Mouse (Mus musculus): ENCODE results near the gene Gm44511. TPM values are rescaled to one million over a fixed set of nuclear protein-coding genes. Genes with fewer than 3 reads are reported as not detected.
"Not testable (repeated sequence)": the region's sequence is repeated elsewhere in the genome, so short reads cannot be mapped to it uniquely, and the experiment has no call there.

Gm44511 gene
- polyA plus RNA-seq, 1 experiment from 2014 or later = not detected

DNA sequence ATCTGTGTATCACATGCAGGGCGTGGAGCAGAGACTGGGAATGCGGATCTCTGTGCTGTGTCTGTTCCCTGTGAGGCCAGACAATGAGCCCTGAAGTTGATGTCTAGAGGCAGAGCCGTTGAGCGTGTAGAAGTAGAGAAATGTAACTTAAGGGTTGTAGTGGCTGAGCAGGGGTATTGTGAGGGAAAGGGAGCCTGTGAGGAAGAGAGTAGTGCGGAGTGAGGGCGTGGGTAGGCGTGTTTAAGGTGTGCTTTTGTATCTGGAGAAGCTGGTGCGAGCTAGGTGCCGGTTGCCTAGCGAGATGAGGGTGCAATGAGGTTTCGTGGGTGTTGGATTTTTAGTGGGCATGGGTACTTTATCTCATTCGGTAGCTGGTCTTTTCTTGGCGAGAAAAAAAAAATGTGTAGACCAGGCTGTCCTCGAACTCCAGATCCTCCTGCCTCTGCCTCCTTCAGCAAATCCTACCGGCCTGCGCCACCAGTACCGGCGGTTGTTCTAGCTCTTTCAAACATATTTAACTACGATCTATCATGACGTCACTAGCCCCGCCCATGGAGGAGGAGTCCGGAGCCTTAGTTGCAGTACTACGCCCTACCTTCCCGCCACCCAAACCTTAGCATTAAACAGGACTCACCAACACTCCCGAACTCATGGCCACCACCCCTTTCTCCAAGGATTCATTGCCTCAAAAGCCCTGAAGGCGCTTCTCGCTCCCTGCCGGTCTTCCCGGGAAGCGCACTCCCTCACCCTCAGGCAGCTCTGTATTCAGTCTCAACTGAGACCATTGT is 62.2 kb downstream of the Gm44511 start:
- H3K9ac ChIP-seq = peak overlapping the region; percentile 68
- 2% methylated on average over 30 of the region's 30 CpGs for WGBS

GRCm38 (mm10) chr6:128762892-128763670 is 63.0 kb downstream of the Gm44511 start:
- 77% methylated on average over 9 of the region's 10 CpGs for WGBS
- not testable (repeated sequence) for H3K27ac ChIP-seq; H3K4me1 ChIP-seq; H3K9me3 ChIP-seq (replicated peaks); H3K36me3 ChIP-seq (ENCODE audit: poor library complexity, severe bottlenecking); ATAC-seq; H3K27me3 ChIP-seq
- peak overlapping the region; percentile 68; the same call in 1 of the 2 replicates for H3K9ac ChIP-seq
- peak overlapping the region; percentile 63 for H3K4me2 ChIP-seq
- peak overlapping the region; percentile 53 for H3K4me3 ChIP-seq

More for the DNA sequence above, 62.2 kb downstream of the Gm44511 start:
- peak; percentile 93 for ATAC-seq
- Histone ChIP-seq H3K4me3 (peak overlapping the region; percentile 53), H3K27me3 (no peaks in the 10 kb centered on the region), H3K9me3 (replicated peaks) (no peaks in the 10 kb centered on the region), H3K27ac (peak overlapping the region; percentile 88), H3K4me1 (0 out of 2 replicates have a peak, but pooled peaks cover 4% of the 10 kb centered on the region), H3K36me3 (ENCODE audit: poor library complexity, severe bottlenecking) (no peaks in the 10 kb centered on the region), H3K4me2 (peak overlapping the region; percentile 63)

DNA sequence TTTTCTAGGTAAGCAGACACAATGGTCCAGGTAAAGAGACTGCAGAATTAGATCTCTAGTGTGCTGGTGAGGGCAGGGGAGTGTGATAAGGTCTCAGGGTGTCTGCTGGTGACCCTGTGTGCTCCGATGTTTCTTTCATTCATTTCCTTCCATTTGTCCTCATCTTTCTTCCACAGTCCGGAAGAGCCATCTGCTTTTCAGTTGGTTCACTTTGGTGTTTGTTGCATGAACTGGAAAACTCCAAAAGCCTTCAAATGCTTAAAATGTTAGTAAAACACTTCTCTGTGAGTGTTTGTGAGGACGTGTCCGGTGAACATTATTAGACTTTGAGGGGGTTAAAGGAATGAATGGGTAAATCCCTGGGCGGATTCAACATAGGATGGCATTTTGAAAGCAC is 65.0 kb downstream of the Gm44511 start:
- 0 out of 2 replicates have a peak, but pooled peaks cover 4% of the 10 kb centered on the region for H3K4me1 ChIP-seq
- no peaks in the 10 kb centered on the region for H3K9me3 ChIP-seq (replicated peaks)
- no peaks in the 10 kb centered on the region for H3K36me3 ChIP-seq (ENCODE audit: poor library complexity, severe bottlenecking)
- H3K4me2 ChIP-seq = peak overlapping the region; percentile 55
- H3K27me3 ChIP-seq = no peaks in the 10 kb centered on the region
- no peak for ATAC-seq
- H3K4me3 ChIP-seq = peak overlapping the region; percentile 60
- 38% methylated on average over 5 of the region's 5 CpGs for WGBS
- H3K9ac ChIP-seq = peak overlapping the region; percentile 54
- peak overlapping the region; percentile 59 for H3K27ac ChIP-seq

DNA sequence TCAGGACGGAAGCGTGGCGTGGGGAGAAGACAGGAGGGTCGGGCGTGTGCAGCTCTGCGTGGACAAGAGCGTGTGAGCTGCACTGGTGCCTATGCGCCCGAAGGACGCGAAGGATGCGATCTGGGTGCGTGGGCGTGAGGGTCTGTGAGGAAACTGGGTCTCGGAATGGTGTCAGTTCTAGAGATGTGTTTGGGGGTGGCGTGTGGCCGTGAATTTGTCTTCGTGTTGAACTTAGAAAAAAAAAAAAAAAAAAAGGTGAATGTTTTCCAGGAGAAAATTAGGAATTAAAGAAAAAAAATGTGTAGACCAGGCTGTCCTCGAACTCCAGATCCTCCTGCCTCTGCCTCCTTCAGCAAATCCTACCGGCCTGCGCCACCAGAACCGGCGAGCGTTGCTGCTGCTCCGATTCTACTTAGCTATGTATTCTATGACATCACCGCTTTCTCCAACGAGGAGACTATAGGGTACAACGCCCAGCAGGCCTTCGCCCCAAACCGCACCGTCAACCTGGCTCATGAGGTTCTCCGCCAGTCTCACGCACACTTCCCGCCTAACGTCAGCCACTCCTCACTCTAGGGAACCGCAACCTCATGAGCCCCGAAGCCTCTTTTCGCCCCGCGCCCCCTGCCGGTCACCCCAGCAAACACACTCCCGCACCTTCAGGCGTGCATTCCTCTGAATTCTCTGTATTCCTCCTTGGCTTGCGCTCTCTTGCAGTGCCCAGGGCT is 65.5 kb downstream of the Gm44511 start:
- H3K4me3 ChIP-seq = peak overlapping the region; percentile 60
- not testable (repeated sequence) for H3K4me1 ChIP-seq; H3K27me3 ChIP-seq; H3K9me3 ChIP-seq (replicated peaks); H3K36me3 ChIP-seq (ENCODE audit: poor library complexity, severe bottlenecking)
- peak overlapping the region; percentile 88 for H3K27ac ChIP-seq
- peak; percentile 72 for ATAC-seq
- WGBS = under 1% methylated on average over 44 of the region's 44 CpGs
- H3K4me2 ChIP-seq = peak overlapping the region; percentile 55
- peak overlapping the region; percentile 70 for H3K9ac ChIP-seq

- Histone ChIP-seq H3K27ac (peak overlapping the region; percentile 88), H3K4me3 (peak overlapping the region; percentile 60), H3K4me2 (peak overlapping the region; percentile 45), H3K9ac (peak overlapping the region; percentile 70)
- H3K36me3 ChIP-seq (ENCODE audit: poor library complexity, severe bottlenecking); H3K9me3 ChIP-seq (replicated peaks); H3K4me1 ChIP-seq; H3K27me3 ChIP-seq: not testable (repeated sequence)
- WGBS = under 1% methylated on average over 22 of the region's 22 CpGs
- ATAC-seq = peak; percentile 54
Measured at GRCm38 (mm10) chr6:128760016-128760415, 66.1 kb downstream of the Gm44511 start.

GRCm38 (mm10) chr6:128759221-128759950 is 66.7 kb downstream of the Gm44511 start:
- Histone ChIP-seq H3K4me2 (peak overlapping the region; percentile 40), H3K27me3 (no peaks in the 10 kb centered on the region), H3K9ac (no peak overlapping the region), H3K4me3 (peak overlapping the region; percentile 60), H3K9me3 (replicated peaks) (no peaks in the 10 kb centered on the region), H3K36me3 (ENCODE audit: poor library complexity, severe bottlenecking) (no peaks in the 10 kb centered on the region), H3K4me1 (0 out of 2 replicates have a peak, but pooled peaks cover 4% of the 10 kb centered on the region), H3K27ac (no peak overlapping the region)
- ATAC-seq = no peak
- 83% methylated on average over 5 of the region's 5 CpGs for WGBS

DNA sequence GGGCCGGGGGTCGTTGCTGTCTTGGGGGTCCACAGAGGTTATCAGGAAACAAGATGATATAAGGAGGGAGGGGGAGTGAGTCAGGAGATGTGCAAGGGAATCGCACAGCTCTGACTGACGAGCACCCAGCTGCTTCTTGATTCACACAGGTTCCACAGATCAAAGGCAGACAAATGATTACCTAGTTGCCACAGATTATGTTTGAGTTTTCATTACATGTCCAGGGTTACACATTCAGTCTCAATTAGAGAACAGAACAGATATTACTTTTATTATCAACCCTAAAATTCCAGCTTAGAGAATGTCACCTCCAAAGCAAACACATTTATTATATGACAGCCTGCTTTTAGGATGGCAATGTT is 70.7 kb downstream of the Gm44511 start:
- not testable (repeated sequence) for H3K4me1 ChIP-seq; H3K36me3 ChIP-seq (ENCODE audit: poor library complexity, severe bottlenecking); H3K9me3 ChIP-seq (replicated peaks); H3K27me3 ChIP-seq; H3K9ac ChIP-seq; H3K27ac ChIP-seq; H3K4me2 ChIP-seq; ATAC-seq; H3K4me3 ChIP-seq
- WGBS = 70% methylated on average over 4 of the region's 4 CpGs

DNA sequence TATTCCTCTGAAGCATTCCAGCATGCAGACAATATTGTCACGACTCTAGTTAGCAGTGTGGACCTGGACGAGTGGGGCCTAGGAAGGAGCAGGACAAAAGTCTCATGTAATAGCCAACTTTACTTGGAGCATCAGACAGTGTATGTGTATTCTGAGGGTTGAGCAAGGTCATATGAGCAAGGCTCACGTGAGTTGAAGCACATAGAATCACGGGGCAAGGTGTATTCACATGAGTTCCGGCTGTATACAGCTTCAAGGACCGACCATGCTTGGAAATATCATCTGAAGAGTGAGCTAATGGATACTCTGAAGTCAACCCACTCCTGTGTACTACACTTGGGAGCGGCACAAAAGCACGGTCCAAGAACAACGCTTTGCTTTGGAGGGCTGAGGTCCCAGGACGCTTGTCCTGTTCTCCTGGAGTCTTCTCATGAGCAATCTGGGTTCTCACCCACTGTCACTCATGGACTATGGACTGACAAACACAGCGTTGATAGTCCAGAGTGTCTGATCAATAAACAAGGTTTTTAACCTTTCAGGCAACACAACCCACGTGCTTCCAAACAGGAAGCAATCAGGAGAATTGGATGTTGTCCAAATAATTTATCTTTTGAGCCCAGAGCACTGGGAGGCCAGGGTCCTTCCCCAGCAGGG is 71.2 kb downstream of the Gm44511 start:
- not testable (repeated sequence) for H3K27ac ChIP-seq; ATAC-seq; H3K4me3 ChIP-seq; H3K27me3 ChIP-seq; H3K36me3 ChIP-seq (ENCODE audit: poor library complexity, severe bottlenecking); H3K9me3 ChIP-seq (replicated peaks); H3K4me2 ChIP-seq; H3K9ac ChIP-seq; H3K4me1 ChIP-seq
- 85% methylated on average over 12 of the region's 12 CpGs for WGBS

DNA sequence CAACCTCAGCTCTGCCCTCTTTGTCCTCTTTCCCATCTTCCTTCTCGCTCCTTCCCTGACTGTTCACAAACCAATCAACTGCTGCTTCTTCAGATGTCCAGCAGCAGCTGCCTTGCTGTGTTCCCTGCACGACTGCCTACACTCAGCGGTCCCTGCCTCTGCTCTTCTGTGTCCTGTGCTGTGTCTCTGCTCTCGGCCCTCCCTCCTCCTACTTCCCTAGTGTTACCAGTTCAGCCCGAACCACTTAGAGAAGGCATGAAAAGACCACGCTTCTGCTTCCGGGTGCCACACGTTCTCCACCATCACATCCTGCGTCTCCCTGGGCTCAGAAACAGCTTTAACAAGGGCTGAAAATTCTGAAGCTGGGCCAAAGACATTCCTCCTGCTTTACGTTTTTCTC is 71.8 kb downstream of the Gm44511 start:
- peak overlapping the region; percentile 30; the same call in 1 of the 2 replicates for H3K4me2 ChIP-seq
- not testable (repeated sequence) for H3K9me3 ChIP-seq (replicated peaks); H3K27me3 ChIP-seq; H3K36me3 ChIP-seq (ENCODE audit: poor library complexity, severe bottlenecking); H3K4me3 ChIP-seq; H3K9ac ChIP-seq; H3K4me1 ChIP-seq; H3K27ac ChIP-seq
- peak; percentile 75 for ATAC-seq
- WGBS = 40% methylated on average over 10 of the region's 10 CpGs

- not testable (repeated sequence) for H3K36me3 ChIP-seq (ENCODE audit: poor library complexity, severe bottlenecking); H3K9ac ChIP-seq; H3K4me3 ChIP-seq; H3K4me1 ChIP-seq; H3K9me3 ChIP-seq (replicated peaks); H3K27me3 ChIP-seq; H3K27ac ChIP-seq
- peak; percentile 95 for ATAC-seq
- peak overlapping the region; percentile 30; the same call in 1 of the 2 replicates for H3K4me2 ChIP-seq
- WGBS = 36% methylated on average over 8 of the region's 8 CpGs
Measured at GRCm38 (mm10) chr6:128753610-128754224, 72.4 kb downstream of the Gm44511 start.

DNA sequence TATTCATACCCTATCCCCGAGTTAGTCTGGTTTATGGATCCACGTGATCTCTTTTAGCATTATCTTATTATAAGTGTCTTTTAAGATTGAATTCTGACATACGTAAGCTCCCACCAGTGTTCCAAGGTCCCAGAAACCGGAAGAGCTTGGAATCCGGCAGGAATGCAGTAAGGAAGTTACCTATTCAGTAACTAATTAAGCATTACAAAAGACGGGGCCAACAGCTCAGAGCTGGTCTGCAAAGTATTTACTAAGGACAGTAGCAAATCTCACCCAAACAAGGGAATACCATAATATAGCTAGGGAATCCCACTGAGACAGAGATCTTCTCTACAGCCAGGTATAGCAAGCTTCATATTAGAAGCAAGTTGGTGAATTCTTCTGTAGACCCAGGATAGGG is 79.1 kb downstream of the Gm44511 start:
- not testable (repeated sequence) for H3K27ac ChIP-seq; H3K36me3 ChIP-seq (ENCODE audit: poor library complexity, severe bottlenecking); H3K4me1 ChIP-seq; H3K4me3 ChIP-seq; ATAC-seq; H3K4me2 ChIP-seq; H3K27me3 ChIP-seq; H3K9me3 ChIP-seq (replicated peaks); H3K9ac ChIP-seq
- WGBS = 72% methylated on average over 6 of the region's 6 CpGs
